Mouse (Mus musculus): ENCODE results near the gene Nmrk1.
A peak's percentile ranks its signal among the peaks of the same experiment; 100 is the strongest.

Gene Nmrk1

GRCm38 (mm10) chr19:18632231-18633185 is 758 bp downstream of the Nmrk1 start:
- Histone ChIP-seq H3K36me3 (ENCODE audit: control insufficient read depth, insufficient read depth, low read length, poor library complexity, severe bottlenecking) (no peaks in the 10 kb centered on the region), H3K27me3 (ENCODE audit: control insufficient read depth, insufficient read depth, low read length, poor library complexity, severe bottlenecking) (no peaks in the 10 kb centered on the region)
- DNase-seq (ENCODE audit: low read depth, low spot score) = peak; percentile 36

- no peaks in the 10 kb centered on the region for H3K27me3 ChIP-seq (ENCODE audit: control insufficient read depth, insufficient read depth, low read length, poor library complexity, severe bottlenecking)
- no peaks in the 10 kb centered on the region for H3K36me3 ChIP-seq (ENCODE audit: control insufficient read depth, insufficient read depth, low read length, poor library complexity, severe bottlenecking)
- DNase-seq (ENCODE audit: low read depth, low spot score) = no peak
These were observed 6.2 kb downstream of the Nmrk1 start for GRCm38 (mm10) chr19:18637954-18638353.

GRCm38 (mm10) chr19:18638949-18639348 is 7.2 kb downstream of the Nmrk1 start:
- DNase-seq (ENCODE audit: low read depth, low spot score) = peak; percentile 50
- H3K36me3 ChIP-seq (ENCODE audit: control insufficient read depth, insufficient read depth, low read length, poor library complexity, severe bottlenecking) = no peaks in the 10 kb centered on the region
- no peaks in the 10 kb centered on the region for H3K27me3 ChIP-seq (ENCODE audit: control insufficient read depth, insufficient read depth, low read length, poor library complexity, severe bottlenecking)

GRCm38 (mm10) chr19:18639552-18639951 is 7.8 kb downstream of the Nmrk1 start:
- peak; percentile 49 for DNase-seq (ENCODE audit: low read depth, low spot score)
- no peaks in the 10 kb centered on the region for H3K36me3 ChIP-seq (ENCODE audit: control insufficient read depth, insufficient read depth, low read length, poor library complexity, severe bottlenecking)
- no peaks in the 10 kb centered on the region for H3K27me3 ChIP-seq (ENCODE audit: control insufficient read depth, insufficient read depth, low read length, poor library complexity, severe bottlenecking)

- DNase-seq (ENCODE audit: low read depth, low spot score) = no peak
- no peaks in the 10 kb centered on the region for H3K27me3 ChIP-seq (ENCODE audit: control insufficient read depth, insufficient read depth, low read length, poor library complexity, severe bottlenecking)
These were observed 9.3 kb downstream of the Nmrk1 start for GRCm38 (mm10) chr19:18641001-18641400.

GRCm38 (mm10) chr19:18643411-18643810 is 11.7 kb downstream of the Nmrk1 start:
- DNase-seq (ENCODE audit: low read depth, low spot score) = no peak
- Histone ChIP-seq H3K27me3 (ENCODE audit: control insufficient read depth, insufficient read depth, low read length, poor library complexity, severe bottlenecking) (no peaks in the 10 kb centered on the region), H3K36me3 (ENCODE audit: control insufficient read depth, insufficient read depth, low read length, poor library complexity, severe bottlenecking) (no peaks in the 10 kb centered on the region)

More at GRCm38 (mm10) chr19:18641001-18641400, 9.3 kb downstream of the Nmrk1 start:
- no peaks in the 10 kb centered on the region for H3K36me3 ChIP-seq (ENCODE audit: control insufficient read depth, insufficient read depth, low read length, poor library complexity, severe bottlenecking)

- Histone ChIP-seq H3K36me3 (ENCODE audit: control insufficient read depth, insufficient read depth, low read length, poor library complexity, severe bottlenecking) (no peaks in the 10 kb centered on the region), H3K27me3 (ENCODE audit: control insufficient read depth, insufficient read depth, low read length, poor library complexity, severe bottlenecking) (no peaks in the 10 kb centered on the region)
- DNase-seq (ENCODE audit: low read depth, low spot score) = no peak
These were observed 12.3 kb downstream of the Nmrk1 start for GRCm38 (mm10) chr19:18644084-18644483.

GRCm38 (mm10) chr19:18646397-18646796 is 14.6 kb downstream of the Nmrk1 start:
- no peak for DNase-seq (ENCODE audit: low read depth, low spot score)
- no peaks in the 10 kb centered on the region for H3K36me3 ChIP-seq (ENCODE audit: control insufficient read depth, insufficient read depth, low read length, poor library complexity, severe bottlenecking)
- no peaks in the 10 kb centered on the region for H3K27me3 ChIP-seq (ENCODE audit: control insufficient read depth, insufficient read depth, low read length, poor library complexity, severe bottlenecking)

- DNase-seq (ENCODE audit: low read depth, low spot score) = peak; percentile 52
- no peaks in the 10 kb centered on the region for H3K36me3 ChIP-seq (ENCODE audit: control insufficient read depth, insufficient read depth, low read length, poor library complexity, severe bottlenecking)
- no peaks in the 10 kb centered on the region for H3K27me3 ChIP-seq (ENCODE audit: control insufficient read depth, insufficient read depth, low read length, poor library complexity, severe bottlenecking)
These were observed 15.2 kb downstream of the Nmrk1 start for GRCm38 (mm10) chr19:18646853-18647420.

- Histone ChIP-seq H3K36me3 (ENCODE audit: control insufficient read depth, insufficient read depth, low read length, poor library complexity, severe bottlenecking) (no peaks in the 10 kb centered on the region), H3K27me3 (ENCODE audit: control insufficient read depth, insufficient read depth, low read length, poor library complexity, severe bottlenecking) (no peaks in the 10 kb centered on the region)
- DNase-seq (ENCODE audit: low read depth, low spot score) = no peak
These were observed 16.2 kb downstream of the Nmrk1 start for GRCm38 (mm10) chr19:18647775-18648557.

- DNase-seq (ENCODE audit: low read depth, low spot score) = no peak
- H3K36me3 ChIP-seq (ENCODE audit: control insufficient read depth, insufficient read depth, low read length, poor library complexity, severe bottlenecking) = no peaks in the 10 kb centered on the region
- no peaks in the 10 kb centered on the region for H3K27me3 ChIP-seq (ENCODE audit: control insufficient read depth, insufficient read depth, low read length, poor library complexity, severe bottlenecking)
These were observed 16.8 kb downstream of the Nmrk1 start for GRCm38 (mm10) chr19:18648558-18648945.

GRCm38 (mm10) chr19:18649955-18650354 is 18.2 kb downstream of the Nmrk1 start:
- H3K36me3 ChIP-seq (ENCODE audit: control insufficient read depth, insufficient read depth, low read length, poor library complexity, severe bottlenecking) = no peaks in the 10 kb centered on the region

GRCm38 (mm10) chr19:18650473-18650872 is 18.7 kb downstream of the Nmrk1 start:
- H3K36me3 ChIP-seq (ENCODE audit: control insufficient read depth, insufficient read depth, low read length, poor library complexity, severe bottlenecking) = no peaks in the 10 kb centered on the region
- no peaks in the 10 kb centered on the region for H3K27me3 ChIP-seq (ENCODE audit: control insufficient read depth, insufficient read depth, low read length, poor library complexity, severe bottlenecking)
- DNase-seq (ENCODE audit: low read depth, low spot score) = no peak

More at GRCm38 (mm10) chr19:18649955-18650354, 18.2 kb downstream of the Nmrk1 start:
- DNase-seq (ENCODE audit: low read depth, low spot score) = no peak
- H3K27me3 ChIP-seq (ENCODE audit: control insufficient read depth, insufficient read depth, low read length, poor library complexity, severe bottlenecking) = no peaks in the 10 kb centered on the region

GRCm38 (mm10) chr19:18652592-18652991 is 20.8 kb downstream of the Nmrk1 start:
- H3K27me3 ChIP-seq (ENCODE audit: control insufficient read depth, insufficient read depth, low read length, poor library complexity, severe bottlenecking) = no peaks in the 10 kb centered on the region
- DNase-seq (ENCODE audit: low read depth, low spot score) = no peak
- H3K36me3 ChIP-seq (ENCODE audit: control insufficient read depth, insufficient read depth, low read length, poor library complexity, severe bottlenecking) = no peaks in the 10 kb centered on the region

GRCm38 (mm10) chr19:18653058-18653457 is 21.3 kb downstream of the Nmrk1 start:
- DNase-seq (ENCODE audit: low read depth, low spot score) = no peak
- Histone ChIP-seq H3K27me3 (ENCODE audit: control insufficient read depth, insufficient read depth, low read length, poor library complexity, severe bottlenecking) (no peaks in the 10 kb centered on the region), H3K36me3 (ENCODE audit: control insufficient read depth, insufficient read depth, low read length, poor library complexity, severe bottlenecking) (no peaks in the 10 kb centered on the region)

All from splenic B cell, adult 2 months (primary cell).